Mouse (Mus musculus): Measurements from ENCODE around the gene Mrpl24.

The Mrpl24 gene

DNA sequence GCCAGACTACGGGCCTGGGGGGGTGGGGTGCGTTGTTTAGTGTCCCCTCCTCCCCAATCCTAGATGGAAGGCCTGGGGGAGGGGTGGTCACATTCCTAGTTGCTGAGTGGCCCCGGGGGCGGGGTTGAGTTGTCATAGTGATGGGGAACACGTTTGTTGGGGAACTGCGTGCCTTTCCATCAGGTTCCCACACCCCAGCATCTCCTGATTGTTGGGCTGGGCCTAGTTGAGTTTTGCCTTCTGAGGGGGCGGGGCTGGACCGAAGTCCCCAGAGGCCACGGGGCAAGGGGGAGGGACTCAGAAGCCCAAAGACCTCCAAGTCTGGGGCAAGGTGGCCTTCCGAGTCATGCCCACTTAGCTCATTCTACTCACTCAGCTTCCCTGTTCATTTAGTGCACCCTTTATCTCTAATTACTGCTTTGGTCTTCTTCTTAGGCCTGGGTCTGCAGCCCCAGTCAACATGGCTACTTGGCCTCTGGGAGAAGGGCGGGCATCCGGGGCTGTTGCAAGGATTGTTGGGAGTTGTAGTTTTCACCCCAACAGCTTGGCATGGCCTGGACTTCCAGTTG lies 8.6 kb upstream of the Mrpl24 start:
- DNase-seq (ENCODE audit: low spot score) = peak; percentile 92

DNA sequence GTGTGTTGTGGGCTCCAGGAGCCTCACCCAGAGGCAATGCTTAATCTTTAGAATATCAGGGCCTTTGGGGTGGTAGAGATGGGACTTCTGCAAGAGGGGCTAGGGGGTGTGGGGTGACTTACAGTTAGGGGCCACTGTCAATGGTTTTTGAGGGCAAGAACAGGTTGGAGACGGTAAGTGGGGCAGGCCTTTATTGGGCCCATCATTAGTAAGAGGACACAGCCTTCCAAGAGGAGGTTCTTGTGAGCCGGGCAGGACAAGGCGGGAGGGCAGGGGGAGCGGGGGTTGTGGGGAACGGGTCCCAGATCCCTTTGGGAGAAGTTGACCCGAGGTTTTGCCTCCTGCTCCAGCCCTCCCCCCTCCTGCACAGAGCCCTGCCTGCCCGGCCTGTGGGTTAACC lies 5.8 kb upstream of the Mrpl24 start:
- DNase-seq (ENCODE audit: low spot score) = no peak

DNA sequence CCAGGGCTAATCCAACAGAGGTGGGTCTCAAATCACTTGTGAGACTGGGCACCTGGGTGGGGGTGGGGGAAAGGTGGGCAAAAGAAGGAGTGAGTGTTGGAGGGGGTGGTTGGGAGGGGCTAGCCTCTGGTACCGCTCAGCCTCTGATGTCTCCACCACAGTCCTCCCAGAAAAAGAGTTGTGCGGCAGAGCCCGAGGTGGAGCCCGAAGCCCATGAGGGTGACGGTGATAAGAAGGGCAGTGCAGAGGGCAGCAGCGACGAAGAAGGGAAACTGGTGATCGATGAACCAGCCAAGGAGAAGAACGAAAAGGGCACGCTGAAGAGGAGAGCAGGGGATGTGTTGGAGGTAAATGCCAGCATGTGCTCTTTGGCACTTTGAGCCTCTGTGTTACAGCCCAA lies 5.4 kb upstream of the Mrpl24 start:
- no peak for DNase-seq (ENCODE audit: low spot score)

GRCm38 (mm10) chr3:87916990-87917389 lies 2.3 kb upstream of the Mrpl24 start:
- no peak for DNase-seq (ENCODE audit: low spot score)

DNA sequence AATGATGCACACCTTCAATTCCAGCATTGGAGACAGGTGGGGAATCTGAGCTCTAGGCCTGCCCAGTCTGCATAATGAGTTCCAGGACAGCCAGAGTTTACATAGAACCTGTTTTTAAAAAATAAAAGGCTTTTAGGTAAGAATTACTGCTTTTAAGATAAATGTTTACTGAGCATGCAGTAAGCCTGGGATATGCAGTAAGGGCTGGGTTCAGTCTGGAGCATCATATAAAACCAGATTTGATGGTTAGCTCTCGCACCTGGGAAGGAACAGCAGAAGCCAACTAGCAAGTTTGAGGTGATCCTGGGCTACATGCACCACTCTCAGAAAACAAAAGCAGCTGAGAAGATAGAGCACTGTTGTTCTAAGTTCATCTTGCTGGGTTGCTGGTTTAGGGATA lies 755 bp upstream of the Mrpl24 start:
- DNase-seq (ENCODE audit: low spot score) = no peak

GRCm38 (mm10) chr3:87920270-87920943 lies 1.1 kb downstream of the Mrpl24 start:
- DNase-seq (ENCODE audit: low spot score) = no peak

DNA sequence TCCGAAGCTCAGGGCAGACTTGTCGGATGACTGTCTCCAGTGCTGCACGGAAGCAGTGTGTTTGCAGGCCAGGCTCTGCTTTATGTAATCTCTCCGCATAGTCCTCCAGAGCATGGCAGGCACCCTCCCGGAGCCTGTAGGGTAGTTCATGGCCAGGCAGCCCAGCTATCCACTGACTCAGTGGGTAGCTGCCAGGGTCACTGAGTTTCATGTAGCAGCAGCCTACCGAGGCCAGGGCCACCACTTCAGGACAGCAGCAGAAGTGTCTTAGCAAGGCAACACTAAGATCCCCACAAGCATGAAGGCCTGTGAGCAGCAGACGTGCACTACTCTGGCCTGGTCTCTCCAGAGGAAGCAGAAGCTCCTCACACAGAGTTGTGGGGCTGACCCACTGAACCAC lies 5.7 kb downstream of the Mrpl24 start:
- no peak for DNase-seq (ENCODE audit: low spot score)

DNA sequence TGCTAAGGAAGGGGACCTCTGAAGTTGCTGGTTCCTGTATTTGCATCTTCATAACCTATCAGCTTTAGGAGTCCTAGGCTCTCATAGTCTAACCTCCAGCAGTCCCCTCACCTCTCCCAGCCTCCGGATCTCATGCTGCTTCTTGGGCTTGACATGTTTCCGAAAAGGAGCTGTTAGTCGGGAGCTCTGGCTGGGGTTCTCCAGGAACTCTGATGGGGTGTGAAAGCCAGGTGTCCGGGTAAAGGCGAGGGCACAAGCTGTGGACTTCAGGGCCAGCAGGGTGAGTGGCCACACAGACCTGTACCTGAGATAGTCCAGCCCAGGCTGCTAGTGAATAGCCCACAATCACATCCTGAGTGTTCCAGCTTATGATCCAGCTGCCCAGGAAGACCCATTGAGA lies 8.1 kb downstream of the Mrpl24 start:
- DNase-seq (ENCODE audit: low spot score) = no peak

GRCm38 (mm10) chr3:87929341-87930077 lies 10.2 kb downstream of the Mrpl24 start:
- no peak for DNase-seq (ENCODE audit: low spot score)

DNA sequence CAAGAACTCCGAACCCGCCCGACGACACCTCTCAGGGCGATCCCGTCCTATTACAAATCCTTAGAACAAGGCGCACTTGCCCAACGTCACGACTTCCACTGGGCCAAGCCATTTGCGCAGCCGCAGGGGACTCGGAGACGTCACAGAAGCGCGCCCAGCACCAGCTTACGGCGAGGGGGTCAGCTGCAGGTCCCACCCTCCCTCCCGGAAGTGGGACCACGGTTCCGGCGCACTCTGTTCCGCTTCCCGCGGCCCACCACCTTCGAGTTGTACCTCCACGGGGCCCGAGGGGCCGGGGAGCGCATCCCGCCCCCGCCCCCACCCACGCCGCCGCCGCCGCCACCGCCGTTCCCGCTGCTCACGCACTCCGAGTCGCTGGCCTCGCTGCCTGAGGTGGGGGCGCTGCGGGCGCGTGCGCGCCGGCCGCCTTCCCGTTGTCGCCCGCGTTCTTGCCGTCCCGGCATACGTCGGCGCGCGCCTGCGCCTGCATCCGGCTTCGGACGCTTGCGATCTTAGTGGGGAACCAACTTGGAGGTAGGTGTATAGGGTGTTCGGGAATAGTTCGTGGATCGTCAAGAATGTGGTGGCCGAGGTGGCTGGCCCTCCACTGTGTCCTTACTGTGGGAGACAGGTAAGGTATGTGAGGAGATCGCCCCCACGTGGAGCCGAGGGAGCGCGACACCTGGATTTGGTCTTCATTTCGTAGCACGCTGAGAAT lies 10.9 kb downstream of the Mrpl24 start, which contains the start of the genes Isg20l2 and Rrnad1:
Isg20l2 (plus strand) TSS at position 237 of the 718 bp plus-strand sequence.
Rrnad1 (minus strand) TSS at position 640 of the 718 bp plus-strand sequence.
- DNase-seq (ENCODE audit: low spot score) = peak; percentile 97

DNA sequence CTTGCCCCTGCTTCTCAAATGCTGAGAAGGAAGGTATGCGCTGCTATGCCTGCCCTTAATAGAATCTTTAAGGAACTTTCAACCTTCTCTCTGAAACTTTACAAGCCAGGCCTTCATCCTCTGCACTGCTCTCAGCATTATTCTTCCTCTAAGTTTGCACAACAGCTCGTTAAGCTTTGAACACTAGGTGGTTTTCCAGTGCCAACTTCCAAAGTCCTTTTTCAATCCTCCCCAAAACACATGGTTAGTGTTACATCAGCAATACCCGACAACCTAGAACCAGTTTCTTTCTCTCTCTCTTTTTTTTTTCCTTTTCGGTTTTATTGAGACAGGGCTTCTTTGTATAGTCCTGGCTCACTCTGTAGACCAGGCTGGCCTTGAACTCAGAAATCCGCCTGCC lies 14.7 kb downstream of the Mrpl24 start:
- DNase-seq (ENCODE audit: low spot score) = no peak

- DNase-seq (ENCODE audit: low spot score) = no peak
Observed at GRCm38 (mm10) chr3:87934501-87934900, 15.2 kb downstream of the Mrpl24 start.

DNA sequence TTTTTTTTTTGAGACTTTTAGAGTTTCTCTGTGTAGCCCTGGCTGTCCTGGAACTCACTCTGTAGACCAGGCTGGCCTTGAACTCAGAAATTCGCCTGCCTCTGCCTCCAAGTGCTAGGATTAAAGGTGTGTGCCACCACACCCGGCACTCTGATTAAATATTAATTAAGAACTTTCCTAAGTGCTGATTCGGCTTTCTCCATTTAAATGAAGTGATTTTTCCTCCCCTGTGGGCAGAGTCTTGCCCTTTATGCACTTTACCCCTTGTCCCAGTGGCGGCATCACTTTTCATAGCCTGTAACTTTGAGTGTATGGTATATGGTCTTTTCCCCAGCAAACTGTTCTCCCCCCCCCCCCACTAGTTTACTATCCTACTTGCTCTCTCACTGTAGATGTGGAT lies 15.9 kb downstream of the Mrpl24 start:
- no peak for DNase-seq (ENCODE audit: low spot score)

DNA sequence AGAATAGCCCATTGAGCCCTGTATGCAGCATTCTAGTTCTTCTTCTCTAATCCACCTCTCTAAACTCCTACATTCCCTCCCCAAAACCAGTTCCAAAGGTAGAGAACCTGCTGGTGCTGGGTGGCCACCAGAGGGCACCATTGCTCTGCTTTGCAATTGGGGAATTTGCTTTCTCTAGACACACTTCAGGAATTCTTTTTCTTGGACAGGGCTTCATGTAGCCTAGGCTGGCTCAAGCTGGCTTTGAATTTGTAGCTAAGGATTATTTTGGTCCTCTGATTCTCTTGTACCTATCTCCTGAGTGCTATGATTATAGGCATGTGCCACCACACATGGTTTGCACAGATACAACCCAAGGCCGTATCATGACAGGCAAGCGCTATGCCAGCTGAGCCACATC lies 16.5 kb downstream of the Mrpl24 start:
- peak; percentile 96 for DNase-seq (ENCODE audit: low spot score)

GRCm38 (mm10) chr3:87940611-87941010 lies 21.3 kb downstream of the Mrpl24 start:
- no peak for DNase-seq (ENCODE audit: low spot score)

- no peak for DNase-seq (ENCODE audit: low spot score)
Observed at GRCm38 (mm10) chr3:87942471-87942870, 23.2 kb downstream of the Mrpl24 start.

GRCm38 (mm10) chr3:87943586-87943985 lies 24.3 kb downstream of the Mrpl24 start:
- no peak for DNase-seq (ENCODE audit: low spot score)

GRCm38 (mm10) chr3:87944838-87945600 lies 25.7 kb downstream of the Mrpl24 start:
- DNase-seq (ENCODE audit: low spot score) = no peak

DNA sequence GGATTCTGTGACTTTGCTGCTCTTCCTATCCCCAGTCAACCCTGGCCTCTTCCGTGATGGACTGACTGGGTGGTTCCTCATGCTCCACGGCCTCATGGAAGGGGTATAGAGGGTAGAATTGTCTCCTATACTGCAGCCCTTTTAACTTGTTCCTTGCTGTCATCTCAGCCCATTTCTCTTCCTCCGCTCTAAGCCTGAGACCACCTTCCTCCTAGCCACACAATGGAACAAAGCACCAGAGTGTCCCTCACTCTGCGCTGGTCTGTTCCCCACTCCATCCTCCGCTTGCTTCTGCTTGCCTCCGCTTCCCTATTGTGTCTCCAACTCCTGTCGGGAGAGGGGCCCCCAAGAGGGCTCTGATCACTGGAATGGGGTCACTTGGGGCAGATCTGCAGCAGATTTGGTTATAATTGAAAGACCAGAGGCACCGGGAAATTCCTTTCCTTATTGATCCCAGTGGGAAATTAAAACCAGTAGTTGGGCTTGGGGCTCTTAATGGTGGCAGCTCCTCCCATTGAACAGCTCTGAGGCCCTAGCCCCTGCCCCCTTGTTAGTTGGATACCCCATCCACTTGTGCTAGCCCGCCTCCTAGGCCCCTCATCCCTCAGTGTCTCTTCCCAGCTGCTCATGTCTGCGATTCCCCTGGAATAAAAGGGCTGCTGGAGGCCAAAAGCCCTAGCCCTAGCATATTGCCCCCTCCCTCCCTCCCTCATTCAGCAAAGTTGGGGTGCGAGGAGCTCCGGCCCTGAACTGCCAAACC lies 26.7 kb downstream of the Mrpl24 start:
- no peak for DNase-seq (ENCODE audit: low spot score)

- DNase-seq (ENCODE audit: low spot score) = no peak
Observed at GRCm38 (mm10) chr3:87946541-87946860, 27.2 kb downstream of the Mrpl24 start.
